Mouse (Mus musculus) olfactory bulb, adult 2 months (tissue): Measurements from ENCODE around the gene Cd47. TPM values are rescaled to one million over a fixed set of nuclear protein-coding genes. Genes with fewer than 3 reads are reported as not detected.
A peak's percentile ranks its signal among the peaks of the same experiment; 100 is the strongest.

Source experiments
- H3K27ac ChIP-seq: fragments of 200-500 bp; 2 replicates; pipeline ENCODE4 v1.5.1; 2012; ENCODE audit warnings: low read depth, low read length; ENCODE audit not compliant: insufficient read depth
- H3K4me1 ChIP-seq: fragments of 200-500 bp; 2 replicates; pipeline ENCODE4 v1.6.1; 2012; ENCODE audit warnings: low read length; ENCODE audit not compliant: control insufficient read depth, insufficient read depth
- H3K4me3 ChIP-seq: fragments of 200-500 bp; 2 replicates; pipeline ENCODE4 v1.5.1; 2012; ENCODE audit warnings: mild to moderate bottlenecking, low read depth, low read length, moderate library complexity; ENCODE audit not compliant: insufficient read depth
- CTCF ChIP-seq: fragments of 200-500 bp; IDR thresholded peaks from 2 replicates; pipeline ENCODE4 v1.5.1; 2012; ENCODE audit warnings: low read depth, mild to moderate bottlenecking, low read length, moderate library complexity; ENCODE audit not compliant: insufficient read depth
- POLR2A ChIP-seq: fragments of 200-500 bp; IDR thresholded peaks from 2 replicates; pipeline ENCODE4 v1.6.1; 2012; ENCODE audit warnings: mild to moderate bottlenecking, low read depth, low read length, moderate library complexity; ENCODE audit not compliant: insufficient read depth
- WGBS: fragments of 180-500 bp; shearing (Covaris S2); methylation state at CpG from one replicate; pipeline ENCODE4 v1.1.7; 2018; 5-methylcytosine and 5-hydroxymethylcytosine counted together
- polyA plus RNA-seq: library from polyadenylated mRNA; stranded (reverse); fragments of >200 nt; gene quantifications from 2 replicates; pipeline ENCODE4 v1.2.4, GENCODE M21; 2012; ENCODE audit warnings: low replicate concordance; ENCODE audit not compliant: missing spikeins, insufficient read depth, insufficient read length

Gene Cd47
- polyA plus RNA-seq, 1 experiment, result not detected

DNA sequence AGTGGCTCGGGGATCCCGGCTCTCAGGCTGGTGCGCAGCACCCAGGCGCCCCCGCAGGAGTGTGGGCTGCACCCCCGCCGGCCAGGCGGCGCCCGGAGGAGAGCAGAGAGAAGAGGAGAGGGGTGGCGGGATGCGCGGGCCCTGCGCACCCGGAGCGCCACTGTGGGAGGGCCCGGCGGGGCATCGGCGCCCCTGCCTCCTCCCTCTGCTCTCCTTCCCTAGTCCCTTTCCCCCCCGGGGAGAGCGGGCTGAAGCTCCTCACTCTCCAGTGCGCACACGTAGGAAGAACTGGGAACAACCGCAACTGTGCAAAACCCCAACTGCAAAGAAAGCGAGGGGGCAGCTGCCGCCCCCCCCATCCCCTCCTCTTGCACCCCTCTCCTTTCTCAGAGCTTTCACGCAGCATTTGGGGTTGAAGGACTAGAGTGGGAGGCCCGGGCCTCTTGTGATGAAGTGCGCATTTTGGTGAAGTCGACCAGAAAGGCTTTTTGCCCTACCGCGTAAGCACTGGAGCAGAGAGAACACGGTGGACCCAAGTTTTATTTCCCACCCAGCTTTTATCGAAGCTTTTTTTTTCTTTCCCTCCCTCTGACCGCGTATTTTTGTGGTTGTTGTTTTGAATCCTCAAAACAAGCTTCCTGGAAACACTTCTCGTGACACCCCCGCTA lies 55.6 kb downstream of the Cd47 start:
- WGBS, result under 1% methylated on average over 39 of the region's 39 CpGs
- peak overlapping the region; percentile 59 for H3K4me3 ChIP-seq
- TF ChIP-seq POLR2A (no peak), CTCF (no peak)
- peak overlapping the region; percentile 92 for H3K27ac ChIP-seq
- peaks cover 4% of the 10 kb centered on the region for H3K4me1 ChIP-seq

DNA sequence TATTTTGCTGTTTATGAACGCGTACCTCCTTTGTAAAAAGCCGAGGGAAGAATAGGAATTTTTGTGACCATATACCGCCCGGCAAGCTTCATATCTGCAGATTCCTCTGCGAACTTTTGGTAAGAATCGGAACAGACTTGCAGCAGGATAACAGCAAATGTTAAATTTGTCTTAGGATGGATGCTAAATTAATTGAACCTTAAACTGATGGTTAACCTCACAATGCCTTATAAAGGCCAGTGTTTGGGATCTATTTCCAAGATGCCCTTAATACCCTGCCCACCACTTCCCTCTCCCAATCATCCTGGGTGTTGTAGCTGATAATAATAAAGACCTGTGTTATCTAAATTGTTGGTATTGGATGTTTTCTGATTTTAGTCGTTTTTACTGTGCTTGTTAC lies 56.3 kb downstream of the Cd47 start:
- Histone ChIP-seq H3K27ac (peak overlapping the region; percentile 92), H3K4me1 (peaks cover 4% of the 10 kb centered on the region), H3K4me3 (peak overlapping the region; percentile 59; the same call in 1 of the 2 replicates)
- under 1% methylated on average over 8 of the region's 8 CpGs for WGBS
- TF ChIP-seq POLR2A (no peak), CTCF (no peak)

DNA sequence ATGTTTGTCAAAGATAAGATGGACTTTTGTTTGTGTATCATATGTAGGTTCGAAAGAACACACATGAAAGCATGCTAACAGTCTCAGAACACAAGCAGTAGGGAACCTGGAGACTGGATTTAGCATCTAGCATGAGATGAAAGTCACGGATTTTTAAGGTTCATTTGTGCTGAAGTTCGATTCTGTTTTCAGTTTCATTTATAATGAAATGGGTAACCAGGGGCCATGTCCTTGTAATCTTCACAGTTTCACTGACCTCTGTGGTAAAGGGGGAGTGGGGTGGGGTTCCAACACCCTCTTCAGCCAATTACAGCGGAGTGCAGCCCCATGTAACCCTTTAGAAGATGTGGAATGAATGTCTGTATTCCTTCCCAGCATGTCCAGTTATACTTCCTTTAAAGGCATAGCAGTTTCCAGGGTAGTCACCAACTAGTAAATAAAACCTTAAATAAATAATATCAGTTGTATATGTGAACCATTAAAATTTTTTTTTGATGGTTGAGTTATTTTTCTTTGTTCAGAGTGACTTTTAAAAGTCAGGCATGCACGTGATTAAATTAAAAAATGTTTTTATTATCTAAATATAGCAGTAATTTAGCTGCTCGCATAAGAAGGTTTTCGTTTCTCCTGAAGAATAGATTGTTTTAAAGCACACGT lies 57.3 kb downstream of the Cd47 start:
- 5% methylated on average over 8 of the region's 8 CpGs for WGBS

DNA sequence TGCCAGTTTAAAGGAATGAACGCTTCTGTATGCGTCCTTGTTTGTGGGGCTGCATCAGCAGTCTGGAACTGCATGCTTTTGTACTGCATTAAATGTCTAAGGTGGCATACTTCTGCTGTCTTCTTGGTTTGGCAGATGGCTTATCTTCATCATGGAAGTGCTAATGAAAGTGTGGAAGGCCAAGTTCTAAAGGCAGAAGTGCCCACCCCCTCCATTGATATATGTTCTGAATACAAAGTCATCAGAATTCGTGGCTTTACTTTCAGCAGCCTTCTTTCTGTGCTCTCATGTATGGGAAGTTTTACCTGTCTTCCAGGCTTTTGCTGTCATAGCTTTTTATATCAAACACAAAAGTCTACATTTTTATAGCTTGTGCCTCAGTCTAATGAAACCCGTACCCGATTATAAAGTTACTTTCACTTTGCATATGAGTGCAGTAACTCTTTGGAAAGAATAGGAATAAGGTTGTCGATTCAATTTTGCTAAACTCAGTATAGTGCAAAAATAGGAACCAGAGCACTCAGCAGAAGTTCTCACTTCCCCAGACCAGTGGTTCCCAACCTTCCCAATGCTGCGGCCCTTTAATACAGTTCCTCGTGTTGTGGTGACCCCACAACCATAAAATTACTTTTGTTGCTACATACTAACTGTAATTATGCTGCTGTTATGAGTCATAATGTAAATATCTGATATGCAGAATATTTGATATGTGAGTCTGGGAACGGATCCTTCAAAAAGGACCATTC lies 58.0 kb downstream of the Cd47 start:
- Histone ChIP-seq H3K4me1 (peaks cover 4% of the 10 kb centered on the region), H3K4me3 (peak overlapping the region; percentile 15; the same call in 1 of the 2 replicates), H3K27ac (peak overlapping the region; percentile 28; the same call in 1 of the 2 replicates)
- TF ChIP-seq CTCF (no peak), POLR2A (no peak)
- WGBS, result 13% methylated on average over 9 of the region's 9 CpGs

More for the DNA sequence above, 57.3 kb downstream of the Cd47 start:
- TF ChIP-seq CTCF, result no peak
- TF ChIP-seq POLR2A, result no peak
- peak overlapping the region; percentile 40; the same call in 1 of the 2 replicates for H3K27ac ChIP-seq
- peak overlapping the region; percentile 38 for H3K4me3 ChIP-seq
- H3K4me1 ChIP-seq, result peaks cover 4% of the 10 kb centered on the region

DNA sequence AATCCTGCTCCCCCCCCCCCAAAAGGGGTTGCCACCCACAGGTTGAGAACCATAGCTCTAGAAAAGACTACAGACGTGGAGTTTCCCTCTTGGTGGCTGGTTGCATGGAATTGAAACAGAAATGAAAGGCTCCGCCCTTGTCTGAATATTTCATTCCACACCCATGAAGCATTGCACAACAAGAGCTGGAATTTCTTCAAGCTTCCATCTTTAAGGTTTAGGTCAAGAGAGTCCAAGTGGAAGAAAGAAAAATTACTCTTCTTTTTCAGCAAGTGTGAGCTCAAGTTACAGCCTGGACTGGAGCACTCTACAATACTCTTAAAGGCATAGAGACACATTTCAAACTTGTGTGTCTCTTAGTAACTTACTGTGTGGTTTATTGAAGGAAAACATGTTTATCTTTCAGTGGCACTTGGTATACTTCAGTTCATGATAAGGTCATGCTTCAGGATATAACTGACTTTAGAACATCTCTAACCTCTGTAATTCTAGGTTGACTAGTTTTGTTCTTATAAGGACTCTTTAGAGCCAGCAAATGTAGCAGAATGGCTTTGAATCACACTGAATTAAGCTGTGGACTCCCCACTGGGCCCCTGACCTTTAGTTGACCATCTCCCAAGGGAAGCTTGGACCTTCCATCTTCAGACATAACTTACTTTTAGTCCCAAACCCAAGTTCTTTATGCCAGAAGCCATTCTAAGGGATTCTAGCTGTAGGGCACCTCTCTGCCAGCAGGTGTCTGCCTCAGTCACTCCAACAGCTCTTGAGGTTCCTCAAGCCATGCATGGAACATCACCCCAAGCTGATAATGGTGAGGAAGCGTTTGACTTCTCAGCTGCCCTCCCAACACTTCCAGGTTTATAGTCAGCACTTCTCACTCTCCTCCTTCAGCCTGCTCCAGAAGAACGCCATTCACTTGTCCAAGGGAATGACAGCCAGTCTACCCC lies 58.8 kb downstream of the Cd47 start:
- Histone ChIP-seq H3K4me1 (peaks cover 4% of the 10 kb centered on the region), H3K27ac (no peak overlapping the region), H3K4me3 (no peak overlapping the region)
- TF ChIP-seq CTCF (no peak), POLR2A (no peak)
- 71% methylated on average over 4 of the region's 4 CpGs for WGBS

DNA sequence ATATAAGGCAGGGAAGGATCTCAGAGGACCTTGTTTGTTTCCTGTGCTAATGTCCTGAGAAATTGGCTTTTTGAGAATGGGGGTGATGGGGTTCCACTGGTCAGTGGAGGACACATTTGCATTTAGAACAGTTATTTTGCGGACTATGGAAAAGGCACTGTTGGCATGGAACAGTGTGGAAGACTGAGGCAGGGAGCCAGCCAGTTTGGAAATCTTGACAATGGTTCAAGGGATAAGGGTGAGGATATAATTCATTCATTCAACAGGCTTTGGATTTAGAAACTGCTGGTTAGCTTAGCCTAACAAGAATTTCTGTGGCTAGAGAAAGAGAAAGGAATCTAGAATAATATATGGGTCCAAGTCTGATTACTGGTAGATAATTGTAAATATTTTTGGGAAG lies 61.7 kb downstream of the Cd47 start:
- TF ChIP-seq POLR2A (no peak), CTCF (no peak)

DNA sequence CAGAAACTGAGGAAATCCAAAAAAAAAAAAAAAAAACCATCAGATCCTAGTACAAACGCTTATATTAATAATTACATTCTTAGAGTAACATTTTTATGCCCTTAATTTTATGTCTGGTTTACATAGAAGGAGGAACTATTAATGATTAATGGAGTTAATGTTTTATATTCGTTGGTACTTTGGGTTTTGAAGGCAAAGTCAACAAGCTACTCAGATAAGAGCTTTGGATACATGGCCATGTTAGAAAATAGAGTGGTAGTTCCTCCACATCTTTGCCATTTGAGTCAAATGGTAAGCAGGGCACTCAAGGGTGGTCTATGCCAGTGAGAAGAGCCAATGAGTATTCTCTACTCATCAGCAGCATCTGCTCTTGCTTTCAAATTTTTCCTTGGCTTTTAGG lies 66.3 kb downstream of the Cd47 start:
- no peak for TF ChIP-seq POLR2A
- no peak for TF ChIP-seq CTCF
- 91% methylated on average over 2 of the region's 2 CpGs for WGBS
- Histone ChIP-seq H3K4me1 (no peaks in the 10 kb centered on the region), H3K27ac (no peak overlapping the region), H3K4me3 (no peak overlapping the region)

More for the DNA sequence above, 61.7 kb downstream of the Cd47 start:
- Histone ChIP-seq H3K4me3 (no peak overlapping the region), H3K27ac (no peak overlapping the region), H3K4me1 (peaks cover 4% of the 10 kb centered on the region)
- WGBS, result 80% methylated on average over 1 of the region's 1 CpGs

DNA sequence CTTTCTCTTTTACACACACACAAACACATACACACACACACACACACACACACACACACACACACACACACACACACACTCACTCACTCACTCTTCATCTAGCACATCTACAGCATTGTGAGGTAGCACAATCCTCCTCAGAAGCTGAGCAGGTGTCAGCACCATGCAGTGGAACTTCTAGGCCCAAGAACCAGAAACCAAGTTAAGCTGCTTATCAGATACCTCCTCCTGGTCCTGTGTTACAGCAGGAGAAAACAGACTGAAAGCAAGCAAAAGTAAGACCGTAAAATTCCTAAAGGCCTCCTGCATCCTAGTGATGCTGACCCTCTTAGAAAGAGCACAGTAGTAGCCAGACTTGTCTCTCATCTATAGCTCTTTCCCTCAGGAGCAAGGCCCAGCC lies 67.9 kb downstream of the Cd47 start:
- H3K4me3 ChIP-seq, result no peak overlapping the region
- TF ChIP-seq POLR2A (no peak), CTCF (no peak)
- H3K27ac ChIP-seq, result no peak overlapping the region
- WGBS, result 88% methylated on average over 1 of the region's 1 CpGs
- H3K4me1 ChIP-seq, result no peaks in the 10 kb centered on the region
